Mouse (Mus musculus) intestine, embryonic 16.5 days (tissue): ENCODE data around the gene Ubr4. TPM values are rescaled to one million over a fixed set of nuclear protein-coding genes. Genes with fewer than 3 reads are reported as not detected.
A peak's percentile ranks its signal among the peaks of the same experiment; 100 is the strongest.
"Not testable (repeated sequence)": the region's sequence is repeated elsewhere in the genome, so short reads cannot be mapped to it uniquely, and the experiment has no call there.

Experiments used
- ATAC-seq: fragments of 200-750 bp; cut with Nextera tagmentation; 2 replicates; pipeline ENCODE4 v1.8.0; 2017; ENCODE audit warnings: moderate TSS enrichment, moderate library complexity
- H3K27ac ChIP-seq: fragments of 300-500 bp; sonication (generic); 2 replicates; pipeline ENCODE4 v1.5.1; 2014; ENCODE audit warnings: mild to moderate bottlenecking, low read length
- H3K27me3 ChIP-seq: fragments of 300-500 bp; sonication (generic); replicated peaks from 2 replicates; pipeline ENCODE4 v1.6.1; 2014; ENCODE audit warnings: low read length, control low read depth, mixed read lengths; ENCODE audit not compliant: control insufficient read depth, insufficient read depth
- H3K36me3 ChIP-seq: fragments of 300-500 bp; sonication (generic); 2 replicates; pipeline ENCODE4 v1.6.1; 2014; ENCODE audit warnings: low read length, control low read depth; ENCODE audit not compliant: control insufficient read depth, insufficient read depth
- H3K4me1 ChIP-seq: fragments of 300-500 bp; sonication (generic); 2 replicates; pipeline ENCODE4 v1.6.1; 2014; ENCODE audit warnings: low read length, control low read depth, mixed read lengths; ENCODE audit not compliant: control insufficient read depth, insufficient read depth
- H3K4me2 ChIP-seq: fragments of 300-500 bp; sonication (generic); 2 replicates; pipeline ENCODE4 v1.6.1; 2014; ENCODE audit warnings: low read depth, low read length, control low read depth
- H3K4me3 ChIP-seq: fragments of 300-500 bp; sonication (generic); 2 replicates; pipeline ENCODE4 v1.5.1; 2014; ENCODE audit warnings: mild to moderate bottlenecking, low read length
- H3K9ac ChIP-seq: fragments of 300-500 bp; sonication (generic); 2 replicates; pipeline ENCODE4 v1.6.1; 2014; ENCODE audit warnings: low read depth, low read length
- H3K9me3 ChIP-seq: fragments of 300-500 bp; sonication (generic); 2 replicates; pipeline ENCODE4 v1.6.1; 2016; ENCODE audit warnings: low read length, control low read depth; ENCODE audit not compliant: control insufficient read depth
- WGBS: fragments of 180-500 bp; shearing (Covaris S2); extraction: QIAGEN DNeasy Blood & Tissue Kit; methylation state at CpG from one replicate; pipeline ENCODE4 v1.1.7; 2014; 5-methylcytosine and 5-hydroxymethylcytosine counted together
- polyA plus RNA-seq: library from polyadenylated mRNA; unstranded; fragments of >200 nt; fragmentation: Nextera tagmentation; extraction: Ambion mirVana; gene quantifications from 2 replicates; pipeline ENCODE4 v1.2.1, GENCODE M21; 2015

Gene Ubr4
- polyA plus RNA-seq, 1 experiment from 2014 or later: 44.8 TPM

- no peaks in the 10 kb centered on the region for H3K4me1 ChIP-seq
- H3K9me3 ChIP-seq: no peaks in the 10 kb centered on the region
- WGBS: 59% methylated on average over 6 of the region's 6 CpGs
- no peaks in the 10 kb centered on the region for H3K36me3 ChIP-seq
- no peak overlapping the region for H3K9ac ChIP-seq
- no peak overlapping the region for H3K4me2 ChIP-seq
- no peak overlapping the region for H3K4me3 ChIP-seq
- no peak overlapping the region for H3K27ac ChIP-seq
- ATAC-seq: no peak
- no peaks in the 10 kb centered on the region for H3K27me3 ChIP-seq
These were observed 166.8 kb downstream of the Ubr4 start for GRCm38 (mm10) chr4:139519221-139519620.

GRCm38 (mm10) chr4:139521926-139522325 is 169.5 kb downstream of the Ubr4 start:
- ATAC-seq: no peak
- no peak overlapping the region for H3K9ac ChIP-seq
- no peaks in the 10 kb centered on the region for H3K4me1 ChIP-seq
- H3K4me3 ChIP-seq: no peak overlapping the region
- no peaks in the 10 kb centered on the region for H3K27me3 ChIP-seq
- H3K27ac ChIP-seq: no peak overlapping the region
- H3K36me3 ChIP-seq: no peaks in the 10 kb centered on the region
- H3K9me3 ChIP-seq: no peaks in the 10 kb centered on the region
- H3K4me2 ChIP-seq: no peak overlapping the region
- WGBS: 87% methylated on average over 10 of the region's 10 CpGs

GRCm38 (mm10) chr4:139526475-139526874 is 174.1 kb downstream of the Ubr4 start:
- no peak overlapping the region for H3K4me2 ChIP-seq
- WGBS: 70% methylated on average over 12 of the region's 12 CpGs
- no peak for ATAC-seq
- H3K36me3 ChIP-seq: no peaks in the 10 kb centered on the region
- no peak overlapping the region for H3K4me3 ChIP-seq
- H3K27me3 ChIP-seq: no peaks in the 10 kb centered on the region
- no peak overlapping the region for H3K9ac ChIP-seq
- no peaks in the 10 kb centered on the region for H3K4me1 ChIP-seq
- no peak overlapping the region for H3K27ac ChIP-seq
- H3K9me3 ChIP-seq: no peaks in the 10 kb centered on the region

GRCm38 (mm10) chr4:139530248-139530647 is 177.8 kb downstream of the Ubr4 start, which contains the start of gene Iffo2:
Gene Iffo2 (plus strand): TSS chr4:139530548.
- not testable (repeated sequence) for H3K9me3 ChIP-seq, H3K27ac ChIP-seq, H3K4me3 ChIP-seq, ATAC-seq, H3K4me1 ChIP-seq, H3K27me3 ChIP-seq, H3K4me2 ChIP-seq, H3K36me3 ChIP-seq, H3K9ac ChIP-seq
- 78% methylated on average over 5 of the region's 5 CpGs for WGBS

- no peak for ATAC-seq
- no peak overlapping the region for H3K9ac ChIP-seq
- H3K27me3 ChIP-seq: 0 out of 2 replicates have a peak, but pooled peaks cover 3% of the 10 kb centered on the region
- H3K9me3 ChIP-seq: no peaks in the 10 kb centered on the region
- H3K36me3 ChIP-seq: no peaks in the 10 kb centered on the region
- H3K27ac ChIP-seq: no peak overlapping the region
- no peak overlapping the region for H3K4me3 ChIP-seq
- H3K4me1 ChIP-seq: peaks cover 16% of the 10 kb centered on the region
- 90% methylated on average over 10 of the region's 10 CpGs for WGBS
- H3K4me2 ChIP-seq: no peak overlapping the region
These were observed 179.7 kb downstream of the Ubr4 start for GRCm38 (mm10) chr4:139532081-139532480.

- Histone ChIP-seq H3K27ac (peak overlapping the region; percentile 9), H3K9me3 (no peaks in the 10 kb centered on the region), H3K27me3 (0 out of 2 replicates have a peak, but pooled peaks cover 3% of the 10 kb centered on the region), H3K4me2 (0 out of 2 replicates have a peak overlapping the region, but pooled peaks have one; percentile 3), H3K4me3 (no peak overlapping the region), H3K36me3 (no peaks in the 10 kb centered on the region), H3K9ac (peak overlapping the region; percentile 19; the same call in 1 of the 2 replicates), H3K4me1 (peaks cover 16% of the 10 kb centered on the region)
- 25% methylated on average over 12 of the region's 12 CpGs for WGBS
- ATAC-seq: peak; percentile 88
These were observed 182.8 kb downstream of the Ubr4 start for GRCm38 (mm10) chr4:139535127-139535695.

GRCm38 (mm10) chr4:139535719-139536118 is 183.3 kb downstream of the Ubr4 start:
- Histone ChIP-seq H3K9ac (peak overlapping the region; percentile 19; the same call in 1 of the 2 replicates), H3K4me2 (0 out of 2 replicates have a peak overlapping the region, but pooled peaks have one; percentile 3), H3K27me3 (0 out of 2 replicates have a peak, but pooled peaks cover 3% of the 10 kb centered on the region), H3K4me1 (peaks cover 16% of the 10 kb centered on the region), H3K4me3 (no peak overlapping the region), H3K9me3 (no peaks in the 10 kb centered on the region), H3K36me3 (no peaks in the 10 kb centered on the region), H3K27ac (peak overlapping the region; percentile 9; the same call in 1 of the 2 replicates)
- ATAC-seq: 0 out of 2 replicates have a peak, but pooled peaks have one; percentile 17
- WGBS: 55% methylated on average over 7 of the region's 7 CpGs

- Histone ChIP-seq H3K9me3 (no peaks in the 10 kb centered on the region), H3K9ac (no peak overlapping the region), H3K27ac (no peak overlapping the region), H3K4me1 (peaks cover 16% of the 10 kb centered on the region), H3K27me3 (0 out of 2 replicates have a peak, but pooled peaks cover 3% of the 10 kb centered on the region), H3K4me3 (no peak overlapping the region), H3K36me3 (no peaks in the 10 kb centered on the region), H3K4me2 (no peak overlapping the region)
- ATAC-seq: no peak
- 84% methylated on average over 9 of the region's 9 CpGs for WGBS
These were observed 184.3 kb downstream of the Ubr4 start for GRCm38 (mm10) chr4:139536706-139537105.
